Mouse (Mus musculus) midbrain, embryonic 10.5 days (tissue): Measurements from ENCODE around the gene Bora. TPM values are rescaled to one million over a fixed set of nuclear protein-coding genes. Genes with fewer than 3 reads are reported as not detected.
A peak's percentile ranks its signal among the peaks of the same experiment; 100 is the strongest.
"Not testable (repeated sequence)": the region's sequence is repeated elsewhere in the genome, so short reads cannot be mapped to it uniquely, and the experiment has no call there.

Source experiments
- DNase-seq: peaks from one replicate; pipeline ENCODE4 v3.0.0-alpha.2; 2017; ENCODE audit warnings: low spot score
- H3K27ac ChIP-seq: fragments of 300-500 bp; sonication (generic); replicated peaks from 2 replicates; pipeline ENCODE4 v1.5.1; 2016; ENCODE audit warnings: mild to moderate bottlenecking
- H3K27me3 ChIP-seq: fragments of 300-500 bp; sonication (generic); 2 replicates; pipeline ENCODE4 v1.6.1; 2016; ENCODE audit warnings: low read depth, mild to moderate bottlenecking; ENCODE audit not compliant: poor library complexity, severe bottlenecking
- H3K36me3 ChIP-seq: fragments of 300-500 bp; sonication (generic); 2 replicates; pipeline ENCODE4 v1.6.1; 2016; ENCODE audit warnings: mild to moderate bottlenecking, moderate library complexity
- H3K4me1 ChIP-seq: fragments of 300-500 bp; sonication (generic); 2 replicates; pipeline ENCODE4 v1.6.1; 2016
- H3K4me3 ChIP-seq: fragments of 300-500 bp; sonication (generic); 2 replicates; pipeline ENCODE4 v1.5.1; 2016; ENCODE audit warnings: mild to moderate bottlenecking, moderate library complexity
- H3K9me3 ChIP-seq: fragments of 300-500 bp; sonication (generic); replicated peaks from 2 replicates; pipeline ENCODE4 v1.6.1; 2016; ENCODE audit warnings: mild to moderate bottlenecking
- WGBS: fragments of 180-500 bp; shearing (Covaris S2); methylation state at CpG from one replicate; pipeline ENCODE4 v1.1.7; 2016; 5-methylcytosine and 5-hydroxymethylcytosine counted together
- polyA plus RNA-seq: library from polyadenylated mRNA; unstranded; fragments of >200 nt; fragmentation: Nextera tagmentation; extraction: Ambion mirVana; gene quantifications from 2 replicates; pipeline ENCODE4 v1.2.1, GENCODE M21; 2016

Bora gene
- polyA plus RNA-seq, 1 experiment from 2014 or later, result 87.7 TPM

DNA sequence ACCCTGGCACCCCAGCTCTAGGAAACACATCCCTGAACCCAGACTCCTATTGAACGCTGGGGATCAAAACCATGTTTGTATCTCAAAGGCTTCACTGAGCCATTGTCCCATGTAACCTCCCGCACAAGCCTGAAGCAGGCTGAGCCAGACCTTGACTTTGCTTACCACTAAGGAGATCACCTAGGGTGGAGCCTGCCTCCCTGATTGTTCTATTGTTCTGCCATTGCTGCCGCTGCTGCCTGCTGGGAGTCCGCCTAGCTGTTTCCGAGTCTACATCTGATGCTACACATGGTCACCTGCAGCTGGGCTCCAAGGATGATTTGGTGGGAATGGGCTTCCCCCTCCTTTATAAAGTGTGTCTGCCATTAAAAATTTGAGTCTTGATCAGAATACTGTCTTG lies 6.7 kb upstream of the Bora start:
- WGBS, result 65% methylated on average over 5 of the region's 5 CpGs
- H3K4me3 ChIP-seq, H3K9me3 ChIP-seq, H3K27ac ChIP-seq, H3K27me3 ChIP-seq, DNase-seq: not testable (repeated sequence)
- Histone ChIP-seq H3K4me1 (peaks cover 22% of the 10 kb centered on the region), H3K36me3 (peaks cover 42% of the 10 kb centered on the region)

DNA sequence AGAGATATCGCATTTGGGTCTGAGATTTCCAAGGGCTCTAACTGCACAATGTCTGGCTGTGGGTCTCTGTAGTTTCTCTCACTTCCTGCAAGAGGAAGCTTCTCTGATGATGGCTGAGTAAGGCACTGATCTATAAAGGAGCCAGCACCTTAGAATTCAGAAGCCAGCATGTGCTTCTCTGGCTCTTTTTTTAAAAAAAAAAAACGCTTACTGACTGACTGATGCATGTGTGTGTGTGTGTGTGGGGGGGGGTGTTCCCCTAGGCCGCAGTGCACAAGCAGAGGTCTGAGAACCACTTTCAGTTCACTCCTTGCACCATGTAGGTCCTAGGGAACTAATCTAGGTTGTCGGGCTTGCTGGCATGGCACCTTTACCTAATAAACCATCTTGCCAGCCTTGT lies 4.6 kb upstream of the Bora start:
- H3K36me3 ChIP-seq, result peaks cover 25% of the 10 kb centered on the region
- no peak overlapping the region for H3K27ac ChIP-seq
- H3K27me3 ChIP-seq, result no peaks in the 10 kb centered on the region
- no peak for DNase-seq
- H3K9me3 ChIP-seq, result no peaks in the 10 kb centered on the region
- H3K4me1 ChIP-seq, result peaks cover 28% of the 10 kb centered on the region
- no peak overlapping the region for H3K4me3 ChIP-seq
- WGBS, result 84% methylated on average over 4 of the region's 4 CpGs

DNA sequence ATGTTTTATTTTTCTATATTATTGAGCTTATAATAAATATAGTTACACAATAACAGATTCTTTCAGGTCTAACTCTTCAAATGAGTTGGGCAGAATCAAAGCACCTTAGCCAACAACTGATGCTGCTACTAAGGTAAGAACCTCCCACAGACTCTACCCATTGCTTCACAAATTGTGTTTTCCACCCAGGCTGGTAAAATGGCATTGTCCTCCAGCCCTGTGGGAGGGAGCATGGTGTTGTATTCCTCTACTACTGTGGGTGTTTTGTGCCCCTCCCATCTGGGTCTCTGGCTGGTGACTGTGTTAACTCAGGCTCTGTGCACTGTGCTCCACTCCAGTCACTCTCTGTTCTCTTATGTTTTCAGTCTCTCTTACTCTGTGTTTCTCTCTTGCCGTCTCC lies 2.5 kb upstream of the Bora start:
- no peaks in the 10 kb centered on the region for H3K27me3 ChIP-seq
- peaks cover 45% of the 10 kb centered on the region for H3K4me1 ChIP-seq
- H3K27ac ChIP-seq, result 0 out of 2 replicates have a peak overlapping the region, but pooled peaks have one; percentile 46
- WGBS, result 62% methylated on average over 1 of the region's 1 CpGs
- H3K4me3 ChIP-seq, result peak overlapping the region; percentile 94
- no peaks in the 10 kb centered on the region for H3K9me3 ChIP-seq
- DNase-seq, result no peak
- peaks cover 19% of the 10 kb centered on the region for H3K36me3 ChIP-seq

DNA sequence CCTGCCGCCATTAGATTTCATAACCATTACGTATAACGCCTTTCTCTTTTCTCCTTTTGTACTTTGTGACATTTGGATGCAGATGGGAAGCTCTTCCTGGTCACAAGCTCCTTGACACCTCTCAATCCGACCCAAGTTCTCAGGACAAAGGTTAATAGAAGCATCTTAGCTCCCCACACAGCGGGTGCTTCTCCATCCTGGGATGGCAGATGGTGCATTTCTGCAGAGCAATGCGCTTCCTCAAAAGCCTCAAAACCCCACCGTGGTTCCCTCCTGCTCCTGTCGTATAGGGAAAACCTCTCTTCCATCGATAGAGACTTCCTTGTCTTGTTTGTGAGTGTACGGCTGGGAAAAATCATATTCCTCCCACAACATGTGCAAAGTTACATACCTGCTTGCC lies 1.9 kb upstream of the Bora start:
- Histone ChIP-seq H3K27ac (peak overlapping the region; percentile 46; the same call in 1 of the 2 replicates), H3K9me3 (no peaks in the 10 kb centered on the region)

DNA sequence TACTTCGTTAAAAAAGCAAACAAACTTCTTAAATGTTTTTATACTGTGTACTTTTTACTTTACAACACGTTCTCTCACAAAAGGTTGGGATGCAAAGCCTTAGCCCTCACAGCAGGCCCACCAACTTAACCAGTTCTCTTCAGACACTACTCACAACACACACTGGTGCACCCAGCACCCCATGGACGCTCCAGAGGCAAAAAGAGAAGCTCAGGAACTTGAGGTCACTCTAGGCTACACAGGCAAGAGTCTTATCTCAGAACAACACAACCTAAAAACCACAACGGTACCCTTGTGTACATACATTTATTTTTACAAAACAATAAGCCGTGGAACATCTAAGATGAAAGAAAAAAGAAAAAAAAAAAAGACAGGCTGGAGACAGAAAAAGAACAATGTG lies 1.3 kb upstream of the Bora start:
- Histone ChIP-seq H3K4me1 (peaks cover 46% of the 10 kb centered on the region), H3K9me3 (no peaks in the 10 kb centered on the region), H3K36me3 (peaks cover 15% of the 10 kb centered on the region; the same call in 1 of the 2 replicates), H3K27me3 (no peaks in the 10 kb centered on the region), H3K4me3 (peak overlapping the region; percentile 94), H3K27ac (peak overlapping the region; percentile 97)
- no peak for DNase-seq
- WGBS, result 6% methylated on average over 5 of the region's 5 CpGs

More for the DNA sequence above, 1.9 kb upstream of the Bora start:
- Histone ChIP-seq H3K27me3 (no peaks in the 10 kb centered on the region), H3K4me3 (peak overlapping the region; percentile 94), H3K36me3 (peaks cover 19% of the 10 kb centered on the region), H3K4me1 (peaks cover 46% of the 10 kb centered on the region)
- DNase-seq, result no peak
- 32% methylated on average over 10 of the region's 10 CpGs for WGBS

DNA sequence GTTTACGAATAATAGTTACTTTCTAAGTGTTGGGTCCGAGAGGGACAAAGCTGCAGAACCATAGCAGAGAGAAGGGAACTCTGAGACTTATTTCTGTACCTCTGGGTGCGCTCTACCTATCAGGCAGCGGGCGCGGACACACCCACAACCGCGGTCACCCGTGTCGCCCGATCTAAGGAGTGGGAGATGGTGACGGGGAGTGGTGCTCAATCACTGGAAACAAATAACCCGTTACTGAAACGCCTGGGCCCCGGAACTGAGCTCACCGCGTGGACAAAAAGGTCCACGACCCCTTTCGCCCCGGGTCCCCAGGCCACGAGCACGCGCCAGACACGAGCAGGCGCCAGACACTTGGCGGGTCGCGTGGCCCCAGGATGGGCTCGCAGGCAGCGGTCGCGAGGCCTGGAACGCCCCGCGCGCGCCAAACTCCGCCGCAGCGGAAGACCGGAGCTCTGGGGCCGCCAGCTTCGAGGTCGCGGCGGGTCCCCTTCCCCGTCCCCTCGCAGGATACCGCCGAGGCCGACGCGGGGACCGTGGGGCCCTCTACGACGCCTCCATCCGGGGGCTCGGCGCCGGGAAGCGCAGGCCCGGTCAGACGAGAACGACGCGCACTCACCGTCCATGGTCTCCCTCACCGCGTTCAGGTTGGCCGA lies 518 bp upstream of the Bora start:
- no peak for DNase-seq
- no peaks in the 10 kb centered on the region for H3K27me3 ChIP-seq

DNA sequence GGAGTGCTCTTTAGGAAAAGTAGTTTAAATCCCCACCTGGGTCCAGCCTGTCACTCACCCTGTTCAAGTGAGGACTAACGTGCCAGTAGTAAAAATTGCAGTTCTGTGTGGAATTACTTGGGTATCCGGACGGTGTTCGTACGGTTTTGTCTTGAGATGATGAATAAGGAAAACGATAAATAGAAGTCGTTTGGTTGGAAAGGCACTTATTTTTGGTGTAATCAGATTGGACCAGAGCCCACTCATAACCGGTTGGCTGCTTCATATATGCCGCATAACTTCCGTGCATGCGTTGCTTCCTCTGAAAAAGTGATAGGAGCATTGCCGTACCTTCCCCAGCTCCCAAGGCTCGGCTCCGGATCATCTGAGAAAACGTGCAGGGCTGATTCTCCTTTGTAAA lies 760 bp downstream of the Bora start:
- Histone ChIP-seq H3K36me3 (peaks cover 35% of the 10 kb centered on the region), H3K4me1 (peaks cover 38% of the 10 kb centered on the region), H3K27me3 (no peaks in the 10 kb centered on the region), H3K9me3 (no peaks in the 10 kb centered on the region), H3K4me3 (peak overlapping the region; percentile 94), H3K27ac (peak overlapping the region; percentile 97)
- 2% methylated on average over 15 of the region's 15 CpGs for WGBS
- DNase-seq, result no peak

More for the DNA sequence above, 518 bp upstream of the Bora start:
- Histone ChIP-seq H3K27ac (peak overlapping the region; percentile 97), H3K4me3 (peak overlapping the region; percentile 94), H3K36me3 (peaks cover 22% of the 10 kb centered on the region), H3K9me3 (no peaks in the 10 kb centered on the region), H3K4me1 (peaks cover 46% of the 10 kb centered on the region)
- WGBS, result under 1% methylated on average over 69 of the region's 70 CpGs

DNA sequence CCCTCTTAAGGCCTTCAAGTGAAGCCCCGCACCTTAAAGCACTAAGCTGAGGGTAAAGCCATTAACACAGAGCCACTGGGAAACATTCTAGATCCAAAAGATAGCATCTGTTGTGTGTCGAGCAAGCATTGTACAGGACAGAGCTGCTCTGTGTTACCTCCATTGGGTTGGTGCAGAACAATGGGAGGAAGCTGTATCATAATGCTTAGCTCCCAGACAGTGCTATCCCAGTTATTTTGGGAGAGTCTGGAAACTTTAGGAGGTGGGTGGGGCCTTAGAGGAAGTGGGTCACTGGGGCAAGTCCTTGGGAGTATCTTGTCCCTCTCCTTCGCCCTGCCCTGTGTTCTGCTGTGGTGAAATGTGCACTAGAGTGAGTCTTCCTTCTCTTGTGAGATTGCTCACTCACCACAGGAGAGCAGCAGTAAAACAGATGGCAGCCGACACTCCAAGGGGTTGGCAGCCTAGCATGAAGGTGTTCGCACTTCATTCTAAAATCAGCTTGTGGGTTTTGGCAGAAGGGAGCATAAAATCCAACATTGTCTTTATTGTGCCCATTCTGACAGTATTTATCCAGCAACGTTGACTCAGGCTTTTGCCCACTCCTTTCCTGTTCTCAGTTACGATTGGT lies 13.1 kb downstream of the Bora start:
- 90% methylated on average over 7 of the region's 7 CpGs for WGBS
- no peak for DNase-seq
- peaks cover 86% of the 10 kb centered on the region for H3K36me3 ChIP-seq

DNA sequence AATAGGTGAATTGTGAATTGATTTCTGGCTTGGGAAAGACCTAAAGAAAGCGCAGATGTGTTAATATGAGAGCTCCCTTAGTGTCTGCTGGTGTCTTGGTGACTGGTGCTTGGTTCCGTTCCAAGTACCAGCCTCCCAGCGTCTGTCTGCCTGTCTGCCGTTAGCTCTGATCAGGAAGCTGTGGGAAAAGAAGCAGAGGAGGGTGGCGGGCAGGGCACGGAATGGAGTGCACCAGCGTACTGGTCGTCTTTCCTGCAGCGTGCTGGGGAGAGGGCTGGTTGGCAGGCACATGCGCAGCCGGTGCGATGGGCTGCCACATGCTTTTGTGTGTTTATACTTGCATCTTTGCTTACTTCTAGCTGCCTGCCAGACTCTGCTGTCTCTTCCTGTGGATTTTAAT lies 14.6 kb downstream of the Bora start:
- H3K9me3 ChIP-seq, result no peaks in the 10 kb centered on the region
- WGBS, result 96% methylated on average over 12 of the region's 12 CpGs
- peaks cover 89% of the 10 kb centered on the region for H3K36me3 ChIP-seq
- no peak overlapping the region for H3K27ac ChIP-seq
- no peaks in the 10 kb centered on the region for H3K27me3 ChIP-seq
- no peak overlapping the region for H3K4me3 ChIP-seq
- no peaks in the 10 kb centered on the region for H3K4me1 ChIP-seq
- no peak for DNase-seq

More for the DNA sequence above, 13.1 kb downstream of the Bora start:
- Histone ChIP-seq H3K27ac (no peak overlapping the region), H3K4me1 (no peaks in the 10 kb centered on the region), H3K4me3 (no peak overlapping the region), H3K27me3 (no peaks in the 10 kb centered on the region), H3K9me3 (no peaks in the 10 kb centered on the region)

DNA sequence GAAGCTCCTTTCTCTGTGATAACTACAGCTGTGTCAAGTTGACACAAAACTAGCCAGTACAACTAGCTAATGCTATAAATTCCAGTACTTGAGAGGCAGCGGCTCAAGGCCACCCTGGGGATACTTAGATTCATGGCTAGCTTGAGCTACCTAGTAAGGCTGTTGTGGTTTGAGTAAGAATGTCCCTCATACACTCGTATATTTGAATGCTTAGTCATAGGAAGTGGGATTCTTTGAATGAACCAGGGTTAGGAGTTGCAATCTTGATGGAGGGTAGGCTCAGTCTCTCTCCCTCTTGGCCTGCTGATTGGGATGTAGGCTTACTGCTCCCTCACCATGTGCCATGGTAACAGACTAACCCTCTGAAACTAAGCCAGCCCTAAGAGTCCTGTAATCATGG lies 17.1 kb downstream of the Bora start:
- DNase-seq, result no peak
- WGBS, result 93% methylated on average over 2 of the region's 2 CpGs
- H3K4me3 ChIP-seq, result no peak overlapping the region
- H3K27ac ChIP-seq, result no peak overlapping the region
- no peaks in the 10 kb centered on the region for H3K4me1 ChIP-seq
- H3K27me3 ChIP-seq, result no peaks in the 10 kb centered on the region
- peaks cover 89% of the 10 kb centered on the region for H3K36me3 ChIP-seq
- H3K9me3 ChIP-seq, result no peaks in the 10 kb centered on the region

DNA sequence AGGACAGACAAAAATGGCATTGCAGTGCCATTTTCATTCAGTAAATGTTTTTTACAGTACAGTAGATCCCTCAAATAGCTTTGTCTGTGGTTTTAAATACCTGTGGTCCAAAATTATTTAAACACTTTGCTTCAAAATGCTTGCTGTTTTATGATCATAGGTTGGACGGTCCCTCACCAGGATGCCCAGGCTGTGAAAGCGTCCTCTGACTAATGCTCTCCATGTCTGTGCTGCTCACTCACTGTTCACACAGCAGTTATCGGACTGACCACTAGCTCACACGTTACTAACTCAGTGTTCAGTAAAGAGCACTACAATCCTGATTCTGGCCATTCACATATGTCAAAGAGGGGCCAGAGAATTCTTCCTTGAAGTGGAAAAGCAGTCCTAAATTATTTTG lies 25.1 kb downstream of the Bora start:
- WGBS, result 93% methylated on average over 4 of the region's 4 CpGs
- Histone ChIP-seq H3K9me3 (no peaks in the 10 kb centered on the region), H3K4me1 (no peaks in the 10 kb centered on the region), H3K4me3 (no peak overlapping the region), H3K36me3 (peaks cover 95% of the 10 kb centered on the region), H3K27me3 (no peaks in the 10 kb centered on the region), H3K27ac (no peak overlapping the region)
- no peak for DNase-seq

DNA sequence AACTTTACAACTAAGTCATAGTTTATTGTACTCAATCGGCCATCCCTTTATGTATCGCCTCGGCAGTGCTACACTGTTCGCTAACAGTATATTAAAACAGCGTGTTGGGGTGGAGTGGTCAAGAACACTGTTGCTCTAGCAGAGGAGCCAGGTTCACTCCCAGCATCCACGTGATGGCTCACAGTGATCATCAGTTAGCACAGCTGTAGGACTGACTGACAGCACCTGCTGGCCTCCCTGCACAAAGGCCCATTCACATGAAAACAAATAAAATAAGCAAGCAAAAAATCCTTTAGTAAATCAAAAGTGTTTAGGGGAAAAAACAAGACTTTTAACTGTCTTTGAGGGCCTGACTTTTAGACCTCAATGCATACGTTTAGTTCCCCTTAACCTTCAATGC lies 42.9 kb downstream of the Bora start:
- no peak overlapping the region for H3K27ac ChIP-seq
- H3K27me3 ChIP-seq, result no peaks in the 10 kb centered on the region
- H3K9me3 ChIP-seq, result no peaks in the 10 kb centered on the region
- DNase-seq, result no peak
- whole genome bisulfite sequencing, result 93% methylated on average over 7 of the region's 7 CpGs
- no peaks in the 10 kb centered on the region for H3K4me1 ChIP-seq
- no peak overlapping the region for H3K4me3 ChIP-seq
- H3K36me3 ChIP-seq, result peaks cover 99% of the 10 kb centered on the region

DNA sequence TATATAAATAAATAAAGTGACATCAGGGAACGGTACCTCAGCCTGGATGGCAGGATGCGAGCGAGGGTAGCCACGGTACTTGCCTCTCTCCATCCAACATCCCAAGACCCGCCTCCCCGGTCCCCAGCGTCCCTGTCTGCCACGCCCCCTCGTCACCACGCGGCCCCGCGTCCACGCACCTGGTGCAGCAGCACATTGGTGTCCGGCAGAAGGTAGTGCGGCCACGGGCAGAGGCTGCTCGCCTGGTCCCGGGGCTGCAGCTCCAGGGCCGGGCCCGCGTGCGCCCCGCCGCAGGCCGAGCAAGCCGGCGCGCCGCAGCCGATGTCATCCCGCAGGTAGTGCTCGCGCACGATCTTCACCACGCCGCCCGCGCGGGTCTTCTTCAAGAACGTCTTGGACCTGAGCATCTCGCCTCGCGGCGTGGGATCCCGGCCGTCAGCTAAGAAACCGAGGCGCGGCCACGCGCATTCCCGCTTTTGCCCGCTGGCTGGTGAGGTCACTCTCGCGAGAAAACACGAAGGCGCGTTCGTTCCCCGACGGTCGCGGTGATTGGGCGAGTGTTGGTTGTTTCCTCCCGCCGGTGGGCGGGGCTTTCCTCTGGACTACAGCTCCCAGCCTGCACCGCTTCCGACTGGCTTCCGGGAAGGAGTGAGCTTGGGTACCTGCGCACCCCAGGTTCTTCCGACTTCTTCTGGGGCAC lies 53.4 kb downstream of the Bora start, which contains the start of the genes Pibf1 and Dis3:
Gene Pibf1, plus strand, starts transcription at position 158 of the 700 bp plus-strand sequence.
Gene Dis3, minus strand, starts transcription at position 504 of the 700 bp plus-strand sequence.
- H3K9me3 ChIP-seq, result no peaks in the 10 kb centered on the region
- H3K36me3 ChIP-seq, result peaks cover 66% of the 10 kb centered on the region
- DNase-seq, result peak; percentile 98
- H3K27ac ChIP-seq, result peak within 1 kb of the TSS; percentile 93
- H3K4me1 ChIP-seq, result peaks cover 14% of the 10 kb centered on the region
- WGBS, result under 1% methylated on average over 73 of the region's 73 CpGs
- H3K27me3 ChIP-seq, result no peaks in the 10 kb centered on the region
- peak within 1 kb of the TSS; percentile 98 for H3K4me3 ChIP-seq
